Mouse (Mus musculus) left cerebral cortex, postnatal 10 days (tissue): ENCODE data around the gene Clstn1. TPM values are rescaled to one million over a fixed set of nuclear protein-coding genes. Genes with fewer than 3 reads are reported as not detected.

Experiments used
- DNase-seq, 2 experiments: peaks; one replicate each; pipeline ENCODE4 v3.0.0; 2021 to 2022; ENCODE audit warnings: low spot score in 2 of 2, mixed read lengths in 1 of 2; ENCODE audit errors: extremely low spot score in 1 of 2
- intact Hi-C: fragments of 180-260 bp; cut with DNase I; formaldehyde crosslinking; loops from one replicate; pipeline ENCODE4 v1.15.1; 2025
- total RNA-seq, 2 experiments: library from RNA; stranded (reverse); gene quantifications; 2 replicates each; pipeline ENCODE4 v1.2.3; 2021

Gene Clstn1
- total RNA-seq, 2 experiments from 2014 or later = 909 to 940 TPM

DNA sequence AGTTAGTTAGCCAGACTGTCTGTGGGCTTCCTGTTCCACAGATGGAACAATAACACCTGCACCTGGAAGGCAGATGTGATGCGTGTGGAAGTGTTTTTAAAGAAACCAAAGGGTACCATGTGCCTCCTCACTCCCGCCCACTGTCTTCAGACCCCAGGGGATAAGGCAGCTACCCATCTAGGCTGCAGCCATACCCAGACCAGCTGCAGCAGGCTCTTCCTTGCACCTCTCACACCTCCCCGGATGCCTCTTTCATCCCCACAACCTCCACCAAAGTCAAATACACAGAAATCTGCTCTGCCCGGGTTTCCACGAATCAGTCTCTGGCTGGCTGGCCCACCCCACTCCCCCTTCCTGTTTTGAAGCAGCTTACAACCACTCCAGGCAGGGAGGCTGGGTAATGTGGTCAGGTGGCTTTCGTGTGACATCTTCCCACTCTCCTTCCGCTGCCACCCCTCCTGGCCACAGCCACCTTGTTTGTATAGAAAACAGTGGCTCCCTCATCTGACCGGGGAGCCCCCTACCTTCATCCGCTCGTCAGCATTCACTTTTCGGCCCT lies 71.7 kb downstream of the Clstn1 start:
- intact Hi-C loops = no loop called here
- DNase-seq = no peak

GRCm38 (mm10) chr4:149659495-149660116 lies 73.3 kb downstream of the Clstn1 start:
- intact Hi-C loops = no loop called here

GRCm38 (mm10) chr4:149660598-149660997 lies 74.3 kb downstream of the Clstn1 start:
- no peak for DNase-seq
- intact Hi-C loops = no loop called here

More at GRCm38 (mm10) chr4:149659495-149660116, 73.3 kb downstream of the Clstn1 start:
- no peak for DNase-seq

GRCm38 (mm10) chr4:149661967-149662589 lies 75.8 kb downstream of the Clstn1 start:
- intact Hi-C loops = no loop called here
- DNase-seq = no peak

DNA sequence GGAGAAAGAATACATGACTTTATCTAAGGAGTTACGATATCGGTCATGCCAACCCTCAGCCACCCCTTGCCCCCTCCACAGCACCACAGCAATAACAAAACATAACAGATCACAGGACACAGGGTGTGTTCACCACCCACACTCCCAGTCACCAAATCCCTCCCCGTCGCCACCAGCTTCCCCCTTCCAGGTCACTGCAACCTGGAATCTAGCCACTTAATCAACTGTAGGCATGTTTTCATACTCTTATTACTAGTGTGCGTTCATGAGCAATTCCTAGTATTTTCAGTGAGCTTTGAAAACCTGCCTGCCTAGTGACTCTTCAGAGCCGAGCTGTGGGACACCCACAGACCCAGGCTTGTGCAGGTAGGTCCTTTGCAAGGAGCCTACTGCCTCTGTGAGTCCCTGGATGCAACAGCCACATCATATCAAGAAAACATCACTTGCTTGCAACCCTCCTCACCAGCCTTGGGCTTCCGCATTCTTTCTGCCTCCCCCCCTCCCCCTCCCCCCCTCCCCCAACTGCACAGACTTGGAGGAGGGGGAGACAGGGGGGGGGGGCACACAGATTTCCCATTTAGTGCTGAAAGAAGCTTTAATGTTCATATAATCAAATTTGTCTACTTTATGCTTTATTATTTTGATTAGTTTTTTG lies 77.7 kb downstream of the Clstn1 start:
- intact Hi-C loops = no loop called here
- DNase-seq = no peak

GRCm38 (mm10) chr4:149665016-149665691 lies 78.9 kb downstream of the Clstn1 start:
- no peak for DNase-seq
- intact Hi-C loops = no loop called here

DNA sequence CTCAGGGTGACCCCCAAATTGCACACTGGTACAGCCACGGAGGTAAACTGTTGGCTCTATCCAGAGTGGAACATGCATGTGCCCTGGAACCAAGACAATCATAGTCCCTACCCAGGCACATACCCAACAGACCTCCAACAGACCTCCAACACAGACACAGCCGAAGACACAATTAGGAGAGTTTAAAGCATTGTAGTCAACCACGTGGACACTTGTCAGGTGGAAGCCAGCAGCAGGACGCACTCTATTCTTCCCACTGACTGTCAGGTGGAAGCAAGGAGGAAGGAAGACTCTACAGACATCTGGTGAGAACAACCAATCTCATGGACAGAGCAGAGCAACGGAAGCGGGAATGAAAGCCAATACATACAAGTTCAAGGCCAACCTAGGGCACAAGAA lies 79.4 kb downstream of the Clstn1 start:
- no peak for DNase-seq
- intact Hi-C loops = no loop called here

GRCm38 (mm10) chr4:149671175-149671574 lies 84.9 kb downstream of the Clstn1 start:
- DNase-seq = no peak
- intact Hi-C loops = no loop called here

DNA sequence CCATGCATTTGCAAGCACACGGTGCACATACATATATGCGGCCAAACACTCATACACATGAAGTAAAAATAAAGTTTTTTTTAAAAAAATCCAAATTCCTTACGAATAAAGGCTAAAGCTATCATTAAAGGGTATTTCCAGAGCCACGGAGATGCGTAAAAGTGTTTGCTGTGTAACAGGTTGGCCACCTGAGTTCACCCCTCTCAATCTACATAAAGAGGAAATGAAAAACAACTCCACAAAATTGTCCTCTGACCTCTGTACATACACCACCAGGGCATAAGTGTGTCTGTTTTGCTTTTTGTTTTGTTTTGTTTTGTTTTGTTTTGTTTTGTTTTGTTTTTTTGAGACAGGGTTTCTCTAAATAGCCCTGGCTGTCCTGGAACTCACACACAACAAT lies 86.5 kb downstream of the Clstn1 start:
- DNase-seq = no peak
- intact Hi-C loops = no loop called here

GRCm38 (mm10) chr4:149674814-149675377 lies 88.6 kb downstream of the Clstn1 start:
- intact Hi-C loops = no loop called here
- DNase-seq = no peak

- DNase-seq = peak in 1 of 2 experiments; percentile 90
- intact Hi-C loops = no loop called here
These were observed 89.4 kb downstream of the Clstn1 start for GRCm38 (mm10) chr4:149675378-149676261.

DNA sequence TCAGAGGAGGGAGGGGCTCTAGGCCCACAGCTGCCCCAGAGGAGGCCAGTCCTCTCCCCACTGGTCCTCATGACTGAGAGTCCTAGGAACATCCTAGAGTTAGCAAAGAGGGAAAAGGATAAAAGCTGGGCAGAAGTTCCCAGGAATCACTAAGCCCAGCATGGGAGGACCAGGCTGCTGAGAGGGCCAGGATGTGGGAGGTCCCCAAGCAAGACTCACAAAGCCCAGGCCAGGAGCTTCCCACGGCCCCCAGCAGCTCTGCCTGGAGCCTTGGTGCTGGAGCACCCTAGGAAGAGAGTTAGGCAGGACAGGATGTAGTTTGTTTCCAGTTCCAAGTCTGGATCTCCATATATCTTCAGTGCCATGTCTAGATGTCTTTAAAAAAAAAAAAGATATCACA lies 91.7 kb downstream of the Clstn1 start:
- DNase-seq = peak in 1 of 2 experiments; percentile 65
- intact Hi-C loops = no loop called here

- no peak for DNase-seq
- intact Hi-C loops = no loop called here
These were observed 92.9 kb downstream of the Clstn1 start for GRCm38 (mm10) chr4:149679056-149679770.

DNA sequence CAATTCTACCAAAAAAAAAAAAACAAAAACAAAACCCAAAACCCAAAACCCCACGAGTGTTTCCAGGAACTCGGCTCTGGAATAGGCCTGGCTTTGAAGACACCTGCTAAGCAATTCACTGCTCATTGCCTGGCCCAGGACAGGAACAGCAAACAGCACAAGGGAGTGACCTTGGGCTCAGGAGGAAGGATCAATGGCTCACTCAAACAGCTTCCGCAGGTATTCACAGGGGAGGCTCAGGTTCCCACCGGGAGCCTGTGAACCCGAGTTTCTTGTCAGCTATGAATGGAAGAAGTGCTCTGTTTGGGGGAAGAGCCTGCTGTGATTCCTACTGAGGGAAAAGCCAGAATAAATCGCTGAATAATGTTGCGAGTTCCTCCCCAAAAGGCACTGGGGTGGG lies 97.6 kb downstream of the Clstn1 start:
- intact Hi-C loops = no loop called here
- DNase-seq = no peak

DNA sequence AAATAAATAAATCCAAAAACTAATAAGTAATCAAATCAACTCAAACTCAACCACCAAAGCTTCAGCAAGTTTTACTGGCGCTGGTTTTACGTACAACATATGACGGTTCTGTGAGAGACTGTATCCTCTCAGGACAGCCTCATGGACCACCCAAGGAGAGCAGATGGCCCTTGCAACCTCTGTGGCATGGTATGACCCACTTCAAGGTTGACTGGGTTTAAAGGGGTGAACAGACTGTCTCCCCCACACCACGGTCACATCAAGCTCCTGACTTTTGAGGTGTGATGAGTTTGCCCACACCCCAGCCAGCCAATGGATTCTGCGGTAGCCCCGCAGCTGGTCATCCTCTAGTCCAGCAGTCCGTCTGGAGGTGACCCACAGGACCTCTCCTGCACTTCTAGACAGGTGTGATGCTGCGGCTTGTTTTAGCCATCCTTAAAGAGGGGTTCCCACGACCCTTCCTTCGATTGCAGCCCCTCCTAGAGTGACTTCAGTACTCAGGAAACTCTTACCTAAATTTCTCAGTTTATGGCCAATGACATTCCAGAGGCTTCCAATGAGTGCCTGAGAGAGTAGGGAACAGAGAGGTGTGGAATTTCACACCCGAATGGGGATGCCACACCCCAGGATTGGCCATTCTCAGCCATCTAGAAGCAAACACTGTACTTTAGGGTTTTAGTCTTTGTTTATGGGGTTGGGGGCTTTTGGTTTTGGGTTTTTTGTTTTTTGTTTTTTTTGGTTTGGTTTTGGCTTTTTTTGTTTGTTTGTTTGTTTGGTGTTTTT lies 98.8 kb downstream of the Clstn1 start:
- DNase-seq = no peak
- intact Hi-C loops = no loop called here

DNA sequence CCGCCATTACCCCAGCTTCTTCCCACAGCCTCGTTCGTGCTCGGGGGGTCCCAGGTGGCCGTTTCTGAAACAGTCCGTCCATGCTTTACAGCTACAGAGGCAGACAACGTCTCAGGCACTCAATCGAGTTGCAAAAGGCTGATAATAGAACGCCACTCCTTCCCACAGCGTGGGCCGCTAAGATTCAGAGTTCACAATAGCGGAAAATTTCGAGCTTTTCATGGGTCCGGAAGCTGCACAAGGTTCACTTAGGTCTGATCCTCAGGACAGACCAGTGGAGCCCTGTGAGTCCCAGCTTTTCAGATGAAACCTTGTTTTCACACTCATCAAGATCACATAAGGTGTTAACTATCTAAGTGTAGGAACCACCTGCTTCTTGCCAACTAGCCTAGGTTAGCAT lies 102.6 kb downstream of the Clstn1 start:
- DNase-seq = no peak
- intact Hi-C loops = no loop called here
